In genomic region chr6:37046152-37046788, GRCm38 (mm10) we compare ENCODE assay signal across 9 mouse cellular contexts.
DNase-seq lines count a peak whose midpoint lies in the region; ATAC-seq and TF ChIP-seq lines count a peak whose summit lies in the region.
"Had no signal": no experiment of that assay in that cellular context is flagged by ENCODE, and none has a peak within 500 bp of the region (broad histone marks: within the 10 kb centered on the region; RNA-seq: fewer than 3 reads in every experiment).

No protein-coding gene starts in this region.

- DNase-seq in adrenal gland, postnatal 10 days: peak; percentile 69
- DNase-seq in embryonic facial prominence, embryonic 10.5 days (ENCODE audit: low spot score): peak; percentile 70
- peak; percentile 65 for DNase-seq in heart, postnatal 0 days (ENCODE audit: low spot score)
- peak; percentile 75 for DNase-seq in kidney, postnatal 10 days
- peak; percentile 30 for DNase-seq in liver, postnatal 0 days
- peak; percentile 16 to 45 for DNase-seq in urinary bladder, postnatal 36 days (ENCODE audit: low spot score in 2 of 2)

- no peak overlapping the region for H3K4me3 ChIP-seq in embryonic facial prominence, embryonic 10.5 days
- H3K4me3 ChIP-seq in heart, postnatal 0 days (ENCODE audit: low read depth, low read length): no peak overlapping the region
- H3K4me3 ChIP-seq in liver, postnatal 0 days (ENCODE audit: low read depth, low read length): no peak overlapping the region
- no peak overlapping the region for H3K4me3 ChIP-seq in neural tube, embryonic 15.5 days (replicated peaks)
- H3K4me3 ChIP-seq: erythroblast, embryonic 14.5 days had no signal

- H3K4me1 ChIP-seq in embryonic facial prominence, embryonic 10.5 days: no peaks in the 10 kb centered on the region
- H3K4me1 ChIP-seq in heart, postnatal 0 days (ENCODE audit: control insufficient read depth, insufficient read depth): no peaks in the 10 kb centered on the region
- H3K4me1 ChIP-seq in liver, postnatal 0 days (ENCODE audit: insufficient read depth): no peaks in the 10 kb centered on the region
- no peaks in the 10 kb centered on the region for H3K4me1 ChIP-seq in neural tube, embryonic 15.5 days

- no peak overlapping the region for H3K27ac ChIP-seq in embryonic facial prominence, embryonic 10.5 days (replicated peaks)
- no peak overlapping the region for H3K27ac ChIP-seq in heart, postnatal 0 days (ENCODE audit: low read depth)
- H3K27ac ChIP-seq in liver, postnatal 0 days (ENCODE audit: low read depth): no peak overlapping the region
- H3K27ac ChIP-seq in neural tube, embryonic 15.5 days (replicated peaks): no peak overlapping the region

- WGBS in embryonic facial prominence, embryonic 10.5 days: 37% methylated on average over 4 of the region's 4 CpGs
- 25% methylated on average over 4 of the region's 4 CpGs for WGBS in heart, postnatal 0 days
- 32% methylated on average over 4 of the region's 4 CpGs for WGBS in liver, postnatal 0 days (ENCODE audit: insufficient replicate concordance)
- WGBS in neural tube, embryonic 15.5 days: 32% methylated on average over 4 of the region's 4 CpGs

- H3K9me3 ChIP-seq in embryonic facial prominence, embryonic 10.5 days: no peaks in the 10 kb centered on the region
- H3K9me3 ChIP-seq in heart, postnatal 0 days (replicated peaks; ENCODE audit: control insufficient read depth, low read length): no peaks in the 10 kb centered on the region
- H3K9me3 ChIP-seq in liver, postnatal 0 days (ENCODE audit: low read length): no peaks in the 10 kb centered on the region
- no peaks in the 10 kb centered on the region for H3K9me3 ChIP-seq in neural tube, embryonic 15.5 days (replicated peaks)

- TF ChIP-seq EP300 in heart, postnatal 0 days (IDR thresholded peaks at IDR 0.05; ENCODE audit: low read depth): no peak
- no peak for TF ChIP-seq EP300 in liver, postnatal 0 days (IDR thresholded peaks at IDR 0.05; ENCODE audit: low read depth)

- no peak overlapping the region for H3K4me2 ChIP-seq in heart, postnatal 0 days (ENCODE audit: low read depth, low read length)
- H3K4me2 ChIP-seq in liver, postnatal 0 days (ENCODE audit: low read depth, low read length): no peak overlapping the region
- no peak overlapping the region for H3K4me2 ChIP-seq in neural tube, embryonic 15.5 days

- peak; percentile 77 for TF ChIP-seq CTCF in heart, postnatal 0 days (IDR thresholded peaks at IDR 0.05; ENCODE audit: low read depth)
- TF ChIP-seq CTCF in liver, postnatal 0 days (IDR thresholded peaks at IDR 0.05; ENCODE audit: low read depth): peak; percentile 78

- no peaks in the 10 kb centered on the region for H3K27me3 ChIP-seq in embryonic facial prominence, embryonic 10.5 days (replicated peaks; ENCODE audit: low read depth, poor library complexity, severe bottlenecking)
- H3K27me3 ChIP-seq in heart, postnatal 0 days (ENCODE audit: control insufficient read depth, insufficient read depth, low read length): no peaks in the 10 kb centered on the region
- H3K27me3 ChIP-seq in liver, postnatal 0 days (ENCODE audit: insufficient read depth, low read length): no peaks in the 10 kb centered on the region
- no peaks in the 10 kb centered on the region for H3K27me3 ChIP-seq in neural tube, embryonic 15.5 days (replicated peaks)

- no peaks in the 10 kb centered on the region for H3K36me3 ChIP-seq in embryonic facial prominence, embryonic 10.5 days (replicated peaks)
- no peaks in the 10 kb centered on the region for H3K36me3 ChIP-seq in heart, postnatal 0 days (replicated peaks; ENCODE audit: control insufficient read depth, insufficient read depth, low read length)
- H3K36me3 ChIP-seq in liver, postnatal 0 days (replicated peaks; ENCODE audit: insufficient read depth, low read length): no peaks in the 10 kb centered on the region
- H3K36me3 ChIP-seq in neural tube, embryonic 15.5 days: no peaks in the 10 kb centered on the region

- H3K9ac ChIP-seq in heart, postnatal 0 days (replicated peaks; ENCODE audit: low read depth, low read length): no peak overlapping the region
- no peak overlapping the region for H3K9ac ChIP-seq in liver, postnatal 0 days (replicated peaks)
- no peak overlapping the region for H3K9ac ChIP-seq in neural tube, embryonic 15.5 days (replicated peaks)

- peak; percentile 49 for ATAC-seq in CD4-positive, CD25-positive, alpha-beta regulatory T cell, adult 4 months
- peak; percentile 24; the same call in 1 of the 2 replicates for ATAC-seq in heart, postnatal 0 days (ENCODE audit: insufficient read depth, low read depth)
- no peak for ATAC-seq in liver, postnatal 0 days
- peak; percentile 69; the same call in 1 of the 2 replicates for ATAC-seq in neural tube, embryonic 15.5 days (ENCODE audit: low FRiP score)
